Mouse (Mus musculus): ENCODE data around the gene Fat4.

Gene Fat4

GRCm38 (mm10) chr3:38886890-38887355 lies at the start of gene Fat4:
Gene Fat4 (plus strand): TSS chr3:38886940.
- in situ Hi-C loops (cut with MboI; ENCODE audit: unreplicated experiment in 2 of 2): loop anchor here in 1 of 2 experiments (25.0 kb wide), 1 partner anchor 1500 kb away; no protein-coding TSS in a partner anchor

- in situ Hi-C loops (cut with MboI; ENCODE audit: unreplicated experiment in 2 of 2): loop anchor here in 1 of 2 experiments (25.0 kb wide), 1 partner anchor 1377 kb away; no protein-coding TSS in a partner anchor
These were observed 47.3 kb upstream of the Fat4 start for GRCm38 (mm10) chr3:38839438-38839837.

- in situ Hi-C loops (cut with MboI; ENCODE audit: unreplicated experiment in 2 of 2): loop anchor here in 1 of 2 experiments (25.0 kb wide), 1 partner anchor 1381 kb away; no protein-coding TSS in a partner anchor
These were observed 43.7 kb upstream of the Fat4 start for GRCm38 (mm10) chr3:38843000-38843538.

GRCm38 (mm10) chr3:38846602-38847382 lies 39.9 kb upstream of the Fat4 start:
- in situ Hi-C loops (cut with MboI; ENCODE audit: unreplicated experiment in 2 of 2): loop anchor here in 1 of 2 experiments (25.0 kb wide), 1 partner anchor 1384 kb away; no protein-coding TSS in a partner anchor

GRCm38 (mm10) chr3:38849077-38849476 lies 37.7 kb upstream of the Fat4 start:
- in situ Hi-C loops (cut with MboI; ENCODE audit: unreplicated experiment in 2 of 2): loop anchor here in 1 of 2 experiments (25.0 kb wide), 1 partner anchor 1387 kb away; no protein-coding TSS in a partner anchor

- in situ Hi-C loops (cut with MboI; ENCODE audit: unreplicated experiment in 2 of 2): loop anchor here in 1 of 2 experiments (25.0 kb wide), 1 partner anchor 1387 kb away; no protein-coding TSS in a partner anchor
These were observed 37.2 kb upstream of the Fat4 start for GRCm38 (mm10) chr3:38849536-38849935.

- in situ Hi-C loops (cut with MboI; ENCODE audit: unreplicated experiment in 2 of 2): loop anchor here (5.0 kb wide), 2 partner anchors 621 to 631 kb away; no protein-coding TSS in a partner anchor
These were observed 33.1 kb upstream of the Fat4 start for GRCm38 (mm10) chr3:38853650-38854049.

GRCm38 (mm10) chr3:38860683-38861082 lies 26.1 kb upstream of the Fat4 start:
- in situ Hi-C loops (cut with MboI; ENCODE audit: unreplicated experiment in 2 of 2): no loop called here

- in situ Hi-C loops (cut with MboI; ENCODE audit: unreplicated experiment in 2 of 2): no loop called here
These were observed 15.4 kb upstream of the Fat4 start for GRCm38 (mm10) chr3:38871291-38871690.

- in situ Hi-C loops (cut with MboI; ENCODE audit: unreplicated experiment in 2 of 2): loop anchor here in 1 of 2 experiments (25.0 kb wide), 1 partner anchor 1511 kb away; no protein-coding TSS in a partner anchor
These were observed 10.9 kb upstream of the Fat4 start for GRCm38 (mm10) chr3:38875872-38876271.

GRCm38 (mm10) chr3:38876706-38877105 lies 10.0 kb upstream of the Fat4 start:
- in situ Hi-C loops (cut with MboI; ENCODE audit: unreplicated experiment in 2 of 2): loop anchor here in 1 of 2 experiments (25.0 kb wide), 1 partner anchor 1511 kb away; no protein-coding TSS in a partner anchor

GRCm38 (mm10) chr3:38882778-38883177 lies 4.0 kb upstream of the Fat4 start:
- in situ Hi-C loops (cut with MboI; ENCODE audit: unreplicated experiment in 2 of 2): loop anchor here in 1 of 2 experiments (25.0 kb wide), 1 partner anchor 1505 kb away; no protein-coding TSS in a partner anchor

GRCm38 (mm10) chr3:38883676-38884075 lies 3.1 kb upstream of the Fat4 start:
- in situ Hi-C loops (cut with MboI; ENCODE audit: unreplicated experiment in 2 of 2): loop anchor here in 1 of 2 experiments (25.0 kb wide), 1 partner anchor 1504 kb away; no protein-coding TSS in a partner anchor

GRCm38 (mm10) chr3:38884276-38884675 lies 2.5 kb upstream of the Fat4 start:
- in situ Hi-C loops (cut with MboI; ENCODE audit: unreplicated experiment in 2 of 2): loop anchor here in 1 of 2 experiments (25.0 kb wide), 1 partner anchor 1503 kb away; no protein-coding TSS in a partner anchor

GRCm38 (mm10) chr3:38884919-38885418 lies 1.8 kb upstream of the Fat4 start:
- in situ Hi-C loops (cut with MboI; ENCODE audit: unreplicated experiment in 2 of 2): loop anchor here in 1 of 2 experiments (25.0 kb wide), 1 partner anchor 1502 kb away; no protein-coding TSS in a partner anchor

GRCm38 (mm10) chr3:38885481-38886001 lies 1.2 kb upstream of the Fat4 start:
- in situ Hi-C loops (cut with MboI; ENCODE audit: unreplicated experiment in 2 of 2): loop anchor here in 1 of 2 experiments (25.0 kb wide), 1 partner anchor 1502 kb away; no protein-coding TSS in a partner anchor

- in situ Hi-C loops (cut with MboI; ENCODE audit: unreplicated experiment in 2 of 2): loop anchor here in 1 of 2 experiments (25.0 kb wide), 1 partner anchor 1501 kb away; no protein-coding TSS in a partner anchor
These were observed 499 bp upstream of the Fat4 start for GRCm38 (mm10) chr3:38886061-38886821.

- in situ Hi-C loops (cut with MboI; ENCODE audit: unreplicated experiment in 2 of 2): loop anchor here in 1 of 2 experiments (25.0 kb wide), 1 partner anchor 1500 kb away; no protein-coding TSS in a partner anchor
These were observed 746 bp downstream of the Fat4 start for GRCm38 (mm10) chr3:38887381-38887991.

GRCm38 (mm10) chr3:38888111-38888510 lies 1.4 kb downstream of the Fat4 start:
- in situ Hi-C loops (cut with MboI; ENCODE audit: unreplicated experiment in 2 of 2): loop anchor here in 1 of 2 experiments (25.0 kb wide), 1 partner anchor 1499 kb away; no protein-coding TSS in a partner anchor

Measured in v-Abl transformed pro-B cells (cell line).